Mouse (Mus musculus): ENCODE measurements around the gene Ghrhr. TPM values are rescaled to one million over a fixed set of nuclear protein-coding genes. Genes with fewer than 3 reads are reported as not detected.
A peak's percentile ranks its signal among the peaks of the same experiment; 100 is the strongest.

The Ghrhr gene
- total and polyA plus RNA-seq, 3 experiments = not detected

GRCm38 (mm10) chr6:55332773-55333109 lies 43.4 kb upstream of the Ghrhr start:
- Histone ChIP-seq H3K27me3 (ENCODE audit: control insufficient read depth in 1 of 2, insufficient read depth in 2 of 2, low read length in 2 of 2) (no peaks in the 10 kb centered on the region), H3K36me3 (ENCODE audit: control insufficient read depth in 1 of 2, insufficient read depth in 2 of 2, low read length in 2 of 2) (no peaks in the 10 kb centered on the region), H3K27ac (ENCODE audit: control insufficient read depth, low read depth, low read length) (no peak overlapping the region), H3K4me1 (ENCODE audit: control insufficient read depth in 1 of 2, insufficient read depth in 2 of 2, low read length in 2 of 2) (peaks cover 0 to 22% of the 10 kb centered on the region in 2 experiments; a peak in 2 of 4 replicates), H3K9me3 (replicated peaks; ENCODE audit: insufficient read depth, low read length) (no peaks in the 10 kb centered on the region), H3K9ac (ENCODE audit: control insufficient read depth, low read depth, low read length, poor library complexity, severe bottlenecking) (no peak overlapping the region), H3K4me3 (ENCODE audit: control insufficient read depth in 1 of 2, insufficient read depth in 1 of 2, low read depth in 2 of 2, low read length in 2 of 2) (no peak overlapping the region), H3K79me2 (ENCODE audit: control insufficient read depth, insufficient read depth, low read length, poor library complexity) (no peaks in the 10 kb centered on the region)
- no peak for TF ChIP-seq POLR2AphosphoS5 (IDR thresholded peaks at IDR 0.05; ENCODE audit: borderline replicate concordance, low read depth, low read length)
- no peak for TF ChIP-seq MXI1 (IDR thresholded peaks at IDR 0.05; ENCODE audit: low read depth, low read length)
- no peak for TF ChIP-seq NRF1 (IDR thresholded peaks at IDR 0.05; ENCODE audit: insufficient read depth, low read depth, low read length, poor library complexity, severe bottlenecking)
- no peak for TF ChIP-seq ZKSCAN1 (IDR thresholded peaks at IDR 0.05; ENCODE audit: low read depth, low read length)
- TF ChIP-seq SMC3 (IDR thresholded peaks at IDR 0.05; ENCODE audit: low read depth, low read length) = no peak
- DNase-seq (ENCODE audit: low read depth, low spot score) = no peak

DNA sequence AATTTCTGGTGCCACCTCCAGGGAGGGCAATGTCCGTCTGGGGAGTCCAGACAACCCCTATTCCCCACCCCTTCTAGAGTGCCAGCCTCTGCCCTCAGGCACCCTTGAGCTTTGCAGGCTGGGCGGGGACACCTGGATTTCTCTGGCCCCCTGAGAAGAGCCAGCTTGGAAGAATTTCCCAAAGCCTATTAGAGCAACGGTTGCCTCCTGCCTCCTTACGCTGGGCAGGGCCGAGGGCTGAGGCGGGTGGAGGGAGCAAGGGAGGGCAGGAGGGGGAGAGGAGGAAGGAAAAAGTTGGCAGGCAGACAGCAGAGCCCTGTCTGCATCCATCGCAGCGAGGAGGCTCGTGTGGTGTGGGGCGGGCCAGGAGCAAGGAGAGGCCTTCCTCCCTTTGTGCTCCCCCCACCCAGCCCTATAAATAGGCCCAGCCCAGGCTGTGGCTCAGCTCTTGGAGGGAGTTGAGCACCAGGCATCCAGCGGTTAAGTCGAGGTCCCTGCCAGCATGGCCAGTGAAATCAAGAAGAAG lies 40.0 kb upstream of the Ghrhr start, which contains the start of gene Aqp1:
Gene Aqp1 (plus strand): TSS at position 444 of the 526 bp plus-strand sequence.
- peaks cover 7 to 40% of the 10 kb centered on the region in 2 experiments; a peak in 3 of 4 replicates for H3K4me1 ChIP-seq (ENCODE audit: control insufficient read depth in 1 of 2, insufficient read depth in 2 of 2, low read length in 2 of 2)

GRCm38 (mm10) chr6:55337242-55337641 lies 38.9 kb upstream of the Ghrhr start:
- peak overlapping the region; percentile 68 for H3K27ac ChIP-seq (ENCODE audit: control insufficient read depth, low read depth, low read length)

More for the DNA sequence above, 40.0 kb upstream of the Ghrhr start, which contains the start of gene Aqp1:
- peak; percentile 66 for DNase-seq (ENCODE audit: low read depth, low spot score)
- H3K27me3 ChIP-seq (ENCODE audit: control insufficient read depth in 1 of 2, insufficient read depth in 2 of 2, low read length in 2 of 2) = no peaks in the 10 kb centered on the region
- peak within 1 kb of the TSS; percentile 46 for H3K9ac ChIP-seq (ENCODE audit: control insufficient read depth, low read depth, low read length, poor library complexity, severe bottlenecking)
- H3K4me3 ChIP-seq (ENCODE audit: control insufficient read depth in 1 of 2, insufficient read depth in 1 of 2, low read depth in 2 of 2, low read length in 2 of 2) = peak within 1 kb of the TSS; percentile 40 to 49
- no peaks in the 10 kb centered on the region for H3K79me2 ChIP-seq (ENCODE audit: control insufficient read depth, insufficient read depth, low read length, poor library complexity)
- peak within 1 kb of the TSS; percentile 68 for H3K27ac ChIP-seq (ENCODE audit: control insufficient read depth, low read depth, low read length)
- TF ChIP-seq POLR2A (IDR thresholded peaks at IDR 0.05; ENCODE audit: control insufficient read depth in 1 of 2, insufficient read depth in 1 of 2, low read depth in 1 of 2, low read length in 2 of 2, poor library complexity in 1 of 2) (peak in 1 of 2 experiments; percentile 67; a peak in 2 of 4 replicates), ZKSCAN1 (IDR thresholded peaks at IDR 0.05; ENCODE audit: low read depth, low read length) (no peak), RAD21 (IDR thresholded peaks at IDR 0.05; ENCODE audit: low read depth, low read length) (no peak), MAZ (IDR thresholded peaks at IDR 0.05; ENCODE audit: low read depth, low read length) (peak; percentile 82), TBP (IDR thresholded peaks at IDR 0.05; ENCODE audit: low read depth, low read length) (peak; percentile 79)
- no peaks in the 10 kb centered on the region for H3K9me3 ChIP-seq (replicated peaks; ENCODE audit: insufficient read depth, low read length)
- peaks cover 0 to 10% of the 10 kb centered on the region in 2 experiments; a peak in 2 of 4 replicates for H3K36me3 ChIP-seq (ENCODE audit: control insufficient read depth in 1 of 2, insufficient read depth in 2 of 2, low read length in 2 of 2)

More at GRCm38 (mm10) chr6:55337242-55337641, 38.9 kb upstream of the Ghrhr start:
- H3K9me3 ChIP-seq (replicated peaks; ENCODE audit: insufficient read depth, low read length) = no peaks in the 10 kb centered on the region
- DNase-seq (ENCODE audit: low read depth, low spot score) = peak; percentile 67
- peak overlapping the region; percentile 40 to 49 for H3K4me3 ChIP-seq (ENCODE audit: control insufficient read depth in 1 of 2, insufficient read depth in 1 of 2, low read depth in 2 of 2, low read length in 2 of 2)
- peaks cover 7 to 35% of the 10 kb centered on the region in 2 experiments; a peak in 3 of 4 replicates for H3K4me1 ChIP-seq (ENCODE audit: control insufficient read depth in 1 of 2, insufficient read depth in 2 of 2, low read length in 2 of 2)
- no peaks in the 10 kb centered on the region for H3K27me3 ChIP-seq (ENCODE audit: control insufficient read depth in 1 of 2, insufficient read depth in 2 of 2, low read length in 2 of 2)
- H3K9ac ChIP-seq (ENCODE audit: control insufficient read depth, low read depth, low read length, poor library complexity, severe bottlenecking) = peak overlapping the region; percentile 46
- H3K79me2 ChIP-seq (ENCODE audit: control insufficient read depth, insufficient read depth, low read length, poor library complexity) = no peaks in the 10 kb centered on the region
- TF ChIP-seq TCF12 (IDR thresholded peaks at IDR 0.05; ENCODE audit: low read depth, low read length) = peak; percentile 63
- TF ChIP-seq ZNF384 (IDR thresholded peaks at IDR 0.05; ENCODE audit: low read depth, low read length) = no peak
- peak; percentile 43; the same call in 1 of the 2 replicates for TF ChIP-seq RCOR1 (IDR thresholded peaks at IDR 0.05; ENCODE audit: low read depth, low read length)
- peak; percentile 53 to 71 for TF ChIP-seq EP300 (IDR thresholded peaks at IDR 0.05; ENCODE audit: low read depth in 1 of 2, low read length in 2 of 2)
- TF ChIP-seq GATA1 (IDR thresholded peaks at IDR 0.05; ENCODE audit: low read depth, low read length) = peak; percentile 73
- TF ChIP-seq TAL1 (IDR thresholded peaks at IDR 0.05; ENCODE audit: low read length) = peak; percentile 41
- 0 out of 2 replicates have a peak, but pooled peaks have one; percentile 48 for TF ChIP-seq BHLHE40 (IDR thresholded peaks at IDR 0.05; ENCODE audit: borderline replicate concordance, low read depth, low read length)
- 0 out of 2 replicates have a peak, but pooled peaks have one; percentile 52 for TF ChIP-seq UBTF (IDR thresholded peaks at IDR 0.05; ENCODE audit: borderline replicate concordance, insufficient read depth, low read depth, low read length)
- no peak for TF ChIP-seq POLR2A (IDR thresholded peaks at IDR 0.05; ENCODE audit: control insufficient read depth in 1 of 2, insufficient read depth in 1 of 2, low read depth in 1 of 2, low read length in 2 of 2, poor library complexity in 1 of 2)
- TF ChIP-seq ZC3H11A (IDR thresholded peaks at IDR 0.05; ENCODE audit: low read depth, low read length) = no peak
- peak; percentile 37; the same call in 1 of the 2 replicates for TF ChIP-seq SIN3A (IDR thresholded peaks at IDR 0.05; ENCODE audit: low read length)
- TF ChIP-seq KAT2A (conservative IDR thresholded peaks at IDR 0.05; ENCODE audit: low read depth, low read length) = no peak
- peaks cover 0 to 10% of the 10 kb centered on the region in 2 experiments; a peak in 2 of 4 replicates for H3K36me3 ChIP-seq (ENCODE audit: control insufficient read depth in 1 of 2, insufficient read depth in 2 of 2, low read length in 2 of 2)
